Mouse (Mus musculus) lung, adult 2 months (tissue): ENCODE data around the gene Nsmf.

Experiments used
- CTCF ChIP-seq: fragments of 200-500 bp; IDR thresholded peaks from 2 replicates; pipeline ENCODE4 v1.5.1; 2011; ENCODE audit warnings: mild to moderate bottlenecking, low read length, control low read depth; ENCODE audit not compliant: insufficient read depth
- POLR2A ChIP-seq: fragments of 200-500 bp; IDR thresholded peaks from 2 replicates; pipeline ENCODE4 v1.6.1; 2011; ENCODE audit warnings: low read depth, mild to moderate bottlenecking, control low read depth, low read length, borderline replicate concordance; ENCODE audit errors: extremely low read depth

DNA sequence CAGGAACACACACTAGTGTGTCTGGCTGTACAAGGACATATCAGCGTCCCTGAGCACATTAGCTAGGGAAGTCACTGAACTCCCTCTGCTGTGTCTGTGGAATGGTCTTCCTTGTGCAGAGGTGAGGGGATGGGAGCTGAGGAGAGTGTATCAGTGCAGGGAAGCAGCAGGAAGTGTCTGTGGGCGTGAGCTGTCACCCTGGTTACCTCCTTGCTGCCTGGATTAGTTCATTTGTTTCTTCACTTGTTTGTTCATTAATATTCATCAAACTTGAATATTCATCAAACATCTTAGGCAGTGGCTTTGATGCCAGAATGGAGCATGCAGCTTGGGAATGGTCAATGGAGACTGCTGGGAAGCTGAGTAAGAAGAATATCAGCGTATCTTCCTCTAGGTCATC is 45.5 kb downstream of the Nsmf start:
- TF ChIP-seq POLR2A (no peak), CTCF (no peak)
